Mouse (Mus musculus) forebrain, embryonic 12.5 days (tissue): ENCODE measurements at regions not wholly inside any gene's neighbourhood (a gene's known extent, or its start where the extent isn't known, plus 50 kb on each side); places are given as distances from the start of the nearest gene placed in this dataset.
"Not testable (repeated sequence)": the region's sequence is repeated elsewhere in the genome, so short reads cannot be mapped to it uniquely, and the experiment has no call there.

Experiments used
- ATAC-seq: fragments of 200-750 bp; cut with Nextera tagmentation; 2 replicates; pipeline ENCODE4 v1.8.0; 2017; ENCODE audit warnings: moderate TSS enrichment; ENCODE audit not compliant: low FRiP score
- H3K27ac ChIP-seq: fragments of 300-500 bp; sonication (generic); 2 replicates; pipeline ENCODE4 v1.5.1; 2016; ENCODE audit warnings: mild to moderate bottlenecking
- H3K27me3 ChIP-seq: fragments of 300-500 bp; sonication (generic); 2 replicates; pipeline ENCODE4 v1.6.1; 2016; ENCODE audit warnings: mild to moderate bottlenecking
- H3K36me3 ChIP-seq: fragments of 300-500 bp; sonication (generic); replicated peaks from 2 replicates; pipeline ENCODE4 v1.6.1; 2016; ENCODE audit warnings: mild to moderate bottlenecking
- H3K4me1 ChIP-seq: fragments of 300-500 bp; sonication (generic); 2 replicates; pipeline ENCODE4 v1.6.1; 2016
- H3K4me2 ChIP-seq: fragments of 300-500 bp; sonication (generic); 2 replicates; pipeline ENCODE4 v1.6.1; 2016; ENCODE audit warnings: mild to moderate bottlenecking, moderate library complexity
- H3K4me3 ChIP-seq: fragments of 300-500 bp; sonication (generic); replicated peaks from 2 replicates; pipeline ENCODE4 v1.5.1; 2016; ENCODE audit warnings: mild to moderate bottlenecking
- H3K9ac ChIP-seq: fragments of 300-500 bp; sonication (generic); 2 replicates; pipeline ENCODE4 v1.6.1; 2016; ENCODE audit warnings: mild to moderate bottlenecking
- H3K9me3 ChIP-seq: fragments of 300-500 bp; sonication (generic); 2 replicates; pipeline ENCODE4 v1.6.1; 2016
- WGBS: fragments of 180-500 bp; shearing (Covaris S2); methylation state at CpG from one replicate; pipeline ENCODE4 v1.1.7; 2016; 5-methylcytosine and 5-hydroxymethylcytosine counted together

- no peak for ATAC-seq
- H3K27ac ChIP-seq = no peak overlapping the region
- H3K9me3 ChIP-seq = no peaks in the 10 kb centered on the region
- WGBS = 80% methylated on average over 5 of the region's 5 CpGs
- no peaks in the 10 kb centered on the region for H3K36me3 ChIP-seq
- no peak overlapping the region for H3K9ac ChIP-seq
- H3K4me2 ChIP-seq = no peak overlapping the region
- no peaks in the 10 kb centered on the region for H3K27me3 ChIP-seq
- no peaks in the 10 kb centered on the region for H3K4me1 ChIP-seq
- H3K4me3 ChIP-seq = no peak overlapping the region
Observed at GRCm38 (mm10) chr14:47951041-47951440, 169.6 kb upstream of the Peli2 start.

GRCm38 (mm10) chr14:47958171-47958570 lies 162.5 kb upstream of the Peli2 start:
- Histone ChIP-seq H3K4me3 (no peak overlapping the region), H3K9ac (no peak overlapping the region), H3K9me3 (no peaks in the 10 kb centered on the region), H3K27me3 (no peaks in the 10 kb centered on the region), H3K4me2 (no peak overlapping the region), H3K36me3 (no peaks in the 10 kb centered on the region), H3K27ac (no peak overlapping the region), H3K4me1 (peaks cover 4% of the 10 kb centered on the region; the same call in 1 of the 2 replicates)
- no peak for ATAC-seq
- 93% methylated on average over 9 of the region's 9 CpGs for WGBS

GRCm38 (mm10) chr14:47959366-47960280 lies 161.0 kb upstream of the Peli2 start:
- no peak overlapping the region for H3K9ac ChIP-seq
- 47% methylated on average over 12 of the region's 12 CpGs for WGBS
- H3K36me3 ChIP-seq = no peaks in the 10 kb centered on the region
- H3K4me1 ChIP-seq = peaks cover 4% of the 10 kb centered on the region; the same call in 1 of the 2 replicates
- H3K4me2 ChIP-seq = no peak overlapping the region
- no peak overlapping the region for H3K4me3 ChIP-seq
- no peaks in the 10 kb centered on the region for H3K27me3 ChIP-seq
- no peak; the same call in 1 of the 2 replicates for ATAC-seq
- no peak overlapping the region for H3K27ac ChIP-seq
- H3K9me3 ChIP-seq = no peaks in the 10 kb centered on the region

- H3K4me2 ChIP-seq, H3K36me3 ChIP-seq, H3K4me3 ChIP-seq, ATAC-seq, H3K4me1 ChIP-seq, H3K27ac ChIP-seq, H3K9ac ChIP-seq, H3K9me3 ChIP-seq, H3K27me3 ChIP-seq: not testable (repeated sequence)
- WGBS = 89% methylated on average over 4 of the region's 4 CpGs
Observed at GRCm38 (mm10) chr14:47964806-47965205, 155.8 kb upstream of the Peli2 start.

- H3K4me3 ChIP-seq = no peak overlapping the region
- no peaks in the 10 kb centered on the region for H3K36me3 ChIP-seq
- WGBS = 83% methylated on average over 1 of the region's 1 CpGs
- H3K9ac ChIP-seq = no peak overlapping the region
- no peaks in the 10 kb centered on the region for H3K9me3 ChIP-seq
- H3K4me1 ChIP-seq = no peaks in the 10 kb centered on the region
- no peak for ATAC-seq
- H3K4me2 ChIP-seq = no peak overlapping the region
- H3K27me3 ChIP-seq = no peaks in the 10 kb centered on the region
- no peak overlapping the region for H3K27ac ChIP-seq
Observed at GRCm38 (mm10) chr14:47969871-47970270, 150.8 kb upstream of the Peli2 start.

- H3K4me2 ChIP-seq, H3K9ac ChIP-seq, ATAC-seq, H3K4me3 ChIP-seq, H3K36me3 ChIP-seq, H3K27me3 ChIP-seq, H3K9me3 ChIP-seq, H3K4me1 ChIP-seq, H3K27ac ChIP-seq: not testable (repeated sequence)
- WGBS = 98% methylated on average over 20 of the region's 20 CpGs
Observed at GRCm38 (mm10) chr14:47973161-47973560, 147.5 kb upstream of the Peli2 start.

GRCm38 (mm10) chr14:47982993-47983740 lies 137.5 kb upstream of the Peli2 start:
- no peaks in the 10 kb centered on the region for H3K27me3 ChIP-seq
- no peak overlapping the region for H3K4me3 ChIP-seq
- no peak overlapping the region for H3K27ac ChIP-seq
- no peak overlapping the region for H3K9ac ChIP-seq
- H3K4me1 ChIP-seq = peaks cover 15% of the 10 kb centered on the region
- no peak for ATAC-seq
- no peak overlapping the region for H3K4me2 ChIP-seq
- no peaks in the 10 kb centered on the region for H3K9me3 ChIP-seq
- H3K36me3 ChIP-seq = no peaks in the 10 kb centered on the region
- WGBS = 81% methylated on average over 3 of the region's 3 CpGs

GRCm38 (mm10) chr14:47986483-47986882 lies 134.1 kb upstream of the Peli2 start:
- Histone ChIP-seq H3K9me3 (no peaks in the 10 kb centered on the region), H3K4me3 (no peak overlapping the region), H3K4me1 (peaks cover 15% of the 10 kb centered on the region), H3K27me3 (no peaks in the 10 kb centered on the region), H3K4me2 (no peak overlapping the region), H3K36me3 (no peaks in the 10 kb centered on the region), H3K27ac (no peak overlapping the region), H3K9ac (no peak overlapping the region)
- no peak for ATAC-seq
- 34% methylated on average over 3 of the region's 3 CpGs for WGBS

GRCm38 (mm10) chr14:47986941-47987340 lies 133.7 kb upstream of the Peli2 start:
- H3K4me3 ChIP-seq = no peak overlapping the region
- H3K4me1 ChIP-seq = peaks cover 15% of the 10 kb centered on the region
- H3K36me3 ChIP-seq = no peaks in the 10 kb centered on the region
- no peak overlapping the region for H3K4me2 ChIP-seq
- H3K27ac ChIP-seq = 0 out of 2 replicates have a peak overlapping the region, but pooled peaks have one; percentile 3
- H3K9ac ChIP-seq = no peak overlapping the region
- H3K9me3 ChIP-seq = no peaks in the 10 kb centered on the region
- no peaks in the 10 kb centered on the region for H3K27me3 ChIP-seq
- WGBS = 25% methylated on average over 5 of the region's 5 CpGs
- ATAC-seq = no peak

- no peak overlapping the region for H3K4me2 ChIP-seq
- no peak overlapping the region for H3K4me3 ChIP-seq
- peaks cover 15% of the 10 kb centered on the region for H3K4me1 ChIP-seq
- WGBS = 49% methylated on average over 7 of the region's 7 CpGs
- no peaks in the 10 kb centered on the region for H3K27me3 ChIP-seq
- no peak overlapping the region for H3K9ac ChIP-seq
- H3K36me3 ChIP-seq = no peaks in the 10 kb centered on the region
- H3K27ac ChIP-seq = 0 out of 2 replicates have a peak overlapping the region, but pooled peaks have one; percentile 3
- H3K9me3 ChIP-seq = no peaks in the 10 kb centered on the region
- peak; percentile 58; the same call in 1 of the 2 replicates for ATAC-seq
Observed at GRCm38 (mm10) chr14:47987392-47988075, 133.1 kb upstream of the Peli2 start.

- Histone ChIP-seq H3K4me3 (no peak overlapping the region), H3K4me2 (no peak overlapping the region), H3K36me3 (no peaks in the 10 kb centered on the region), H3K27ac (no peak overlapping the region), H3K9me3 (no peaks in the 10 kb centered on the region), H3K27me3 (no peaks in the 10 kb centered on the region), H3K4me1 (peaks cover 15% of the 10 kb centered on the region), H3K9ac (no peak overlapping the region)
- ATAC-seq = no peak
- 78% methylated on average over 3 of the region's 3 CpGs for WGBS
Observed at GRCm38 (mm10) chr14:47988131-47988530, 132.5 kb upstream of the Peli2 start.

GRCm38 (mm10) chr14:47989315-47989714 lies 131.3 kb upstream of the Peli2 start:
- no peak overlapping the region for H3K27ac ChIP-seq
- 52% methylated on average over 5 of the region's 5 CpGs for WGBS
- H3K36me3 ChIP-seq = no peaks in the 10 kb centered on the region
- peaks cover 13% of the 10 kb centered on the region; the same call in 1 of the 2 replicates for H3K4me1 ChIP-seq
- H3K9ac ChIP-seq = no peak overlapping the region
- no peaks in the 10 kb centered on the region for H3K27me3 ChIP-seq
- no peaks in the 10 kb centered on the region for H3K9me3 ChIP-seq
- no peak overlapping the region for H3K4me3 ChIP-seq
- ATAC-seq = no peak
- H3K4me2 ChIP-seq = no peak overlapping the region
